Mouse (Mus musculus) hindbrain, embryonic 12.5 days (tissue): ENCODE measurements around the gene Cyp51. TPM values are rescaled to one million over a fixed set of nuclear protein-coding genes. Genes with fewer than 3 reads are reported as not detected.
"Not testable (repeated sequence)": the region's sequence is repeated elsewhere in the genome, so short reads cannot be mapped to it uniquely, and the experiment has no call there.

Experiments
- ATAC-seq: fragments of 200-750 bp; cut with Nextera tagmentation; 2 replicates; pipeline ENCODE4 v1.8.0; 2017; ENCODE audit warnings: moderate TSS enrichment; ENCODE audit not compliant: low FRiP score
- H3K27ac ChIP-seq: fragments of 300-500 bp; sonication (generic); 2 replicates; pipeline ENCODE4 v1.5.1; 2016; ENCODE audit warnings: mild to moderate bottlenecking
- H3K27me3 ChIP-seq: fragments of 300-500 bp; sonication (generic); 2 replicates; pipeline ENCODE4 v1.6.1; 2016; ENCODE audit warnings: mild to moderate bottlenecking
- H3K36me3 ChIP-seq: fragments of 300-500 bp; sonication (generic); 2 replicates; pipeline ENCODE4 v1.6.1; 2016; ENCODE audit warnings: mild to moderate bottlenecking
- H3K4me1 ChIP-seq: fragments of 300-500 bp; sonication (generic); 2 replicates; pipeline ENCODE4 v1.6.1; 2016
- H3K4me2 ChIP-seq: fragments of 300-500 bp; sonication (generic); replicated peaks from 2 replicates; pipeline ENCODE4 v1.6.1; 2016; ENCODE audit warnings: mild to moderate bottlenecking
- H3K4me3 ChIP-seq: fragments of 300-500 bp; sonication (generic); 2 replicates; pipeline ENCODE4 v1.5.1; 2016; ENCODE audit warnings: mild to moderate bottlenecking
- H3K9ac ChIP-seq: fragments of 300-500 bp; sonication (generic); 2 replicates; pipeline ENCODE4 v1.6.1; 2016; ENCODE audit warnings: mild to moderate bottlenecking, moderate library complexity
- H3K9me3 ChIP-seq: fragments of 300-500 bp; sonication (generic); replicated peaks from 2 replicates; pipeline ENCODE4 v1.6.1; 2016; ENCODE audit warnings: mild to moderate bottlenecking
- WGBS: fragments of 180-500 bp; shearing (Covaris S2); methylation state at CpG from one replicate; pipeline ENCODE4 v1.1.7; 2016; 5-methylcytosine and 5-hydroxymethylcytosine counted together
- polyA plus RNA-seq: library from polyadenylated mRNA; unstranded; fragments of >200 nt; fragmentation: Nextera tagmentation; extraction: Ambion mirVana; gene quantifications from 2 replicates; pipeline ENCODE4 v1.2.1, GENCODE M21; 2016

Cyp51 gene
- polyA plus RNA-seq: 137 and 149 TPM in 2 replicates

DNA sequence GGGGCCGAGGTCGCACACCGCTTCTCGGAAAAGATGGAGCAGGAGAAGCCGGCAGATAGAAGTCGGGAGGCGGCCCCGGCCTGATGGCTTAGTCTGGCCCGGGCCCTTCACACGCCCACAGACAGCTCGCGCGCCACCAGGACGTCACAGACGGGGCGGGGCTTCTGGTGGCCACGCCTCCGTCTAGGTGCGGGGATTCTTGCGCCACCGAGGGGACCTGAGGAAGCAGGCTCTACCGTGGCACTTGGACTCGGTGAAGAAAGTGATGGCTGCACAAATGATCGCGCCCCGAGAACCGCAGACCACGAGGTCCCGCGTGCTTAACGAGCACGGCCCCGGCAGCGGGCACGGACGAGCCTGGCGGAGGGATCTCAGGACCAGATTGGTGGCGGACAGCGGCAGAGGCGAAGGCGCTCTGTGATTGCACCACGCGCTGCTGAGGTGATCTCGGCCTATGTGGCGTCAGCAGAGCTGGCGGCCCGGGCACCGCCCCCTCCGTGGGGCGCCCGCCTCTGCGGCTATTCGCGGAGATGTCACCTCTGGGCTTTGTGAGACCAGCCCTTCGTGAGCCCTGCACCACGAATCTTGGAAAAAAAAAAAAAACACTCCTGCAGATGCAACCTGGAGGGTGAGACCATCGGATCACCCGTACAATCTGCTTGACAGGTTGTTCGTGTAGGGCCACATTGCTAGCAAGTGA, at the start of gene Cyp51:
Gene Cyp51 (minus strand): TSS at position 406 of the 700 bp plus-strand sequence.
- WGBS: under 1% methylated on average over 59 of the region's 59 CpGs
- Histone ChIP-seq H3K9ac (peak within 1 kb of the TSS; percentile 92), H3K4me1 (peaks cover 15% of the 10 kb centered on the region), H3K4me3 (peak within 1 kb of the TSS; percentile 93), H3K36me3 (peaks cover 28% of the 10 kb centered on the region), H3K9me3 (no peaks in the 10 kb centered on the region; the same call in 1 of the 2 replicates), H3K4me2 (peak within 1 kb of the TSS; percentile 58), H3K27ac (peak within 1 kb of the TSS; percentile 99), H3K27me3 (no peaks in the 10 kb centered on the region)
- peak; percentile 98 for ATAC-seq

DNA sequence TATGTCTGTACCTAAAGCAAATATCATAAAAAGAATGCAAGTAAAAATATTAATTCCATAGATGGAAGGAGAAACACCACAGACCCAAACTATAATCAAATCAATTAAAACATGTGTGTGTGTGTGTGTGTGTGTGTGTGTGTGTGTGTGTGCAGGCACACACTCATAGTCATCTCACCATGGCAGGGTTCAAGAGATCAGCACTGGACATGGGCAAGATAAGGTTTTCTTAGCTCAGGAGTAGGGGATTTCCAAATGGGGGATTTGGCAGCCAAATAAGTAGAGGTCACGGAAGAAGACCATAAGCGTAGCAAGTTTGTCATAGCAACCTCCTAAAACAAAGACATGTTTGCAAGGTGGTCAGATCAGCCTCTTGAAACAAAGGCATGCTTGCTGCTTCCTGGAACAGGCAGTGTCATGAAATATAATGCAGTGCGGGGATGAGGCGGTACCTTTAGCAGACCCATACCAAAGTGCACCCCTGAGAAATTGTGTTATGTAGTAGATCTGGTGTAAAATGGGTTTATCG, 8.1 kb upstream of the Cyp51 start:
- Histone ChIP-seq H3K9ac (no peak overlapping the region), H3K4me3 (no peak overlapping the region), H3K27ac (no peak overlapping the region), H3K4me1 (no peaks in the 10 kb centered on the region), H3K9me3 (no peaks in the 10 kb centered on the region), H3K36me3 (no peaks in the 10 kb centered on the region), H3K27me3 (no peaks in the 10 kb centered on the region), H3K4me2 (no peak overlapping the region)
- no peak for ATAC-seq
- WGBS: 90% methylated on average over 5 of the region's 5 CpGs

DNA sequence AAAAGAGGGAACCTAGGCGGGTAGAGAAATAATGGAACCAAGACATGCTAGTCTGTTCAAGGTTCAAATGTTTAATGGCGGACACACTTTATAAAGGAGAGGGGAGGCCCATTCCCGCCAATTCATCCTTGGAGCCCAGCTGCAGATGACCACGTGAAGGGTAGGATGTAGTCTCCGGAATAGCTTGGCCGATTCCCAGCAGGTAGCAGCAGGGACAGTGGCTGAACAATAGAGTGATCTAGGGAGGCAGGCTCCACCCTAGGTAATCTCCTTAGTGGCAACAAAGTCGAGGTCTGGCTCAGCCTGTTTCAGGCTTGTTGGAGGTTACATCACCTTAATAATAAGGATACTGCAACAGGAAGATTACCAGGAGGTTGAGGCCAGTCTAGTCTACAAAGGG, 2.5 kb upstream of the Cyp51 start:
- WGBS: 55% methylated on average over 7 of the region's 7 CpGs

DNA sequence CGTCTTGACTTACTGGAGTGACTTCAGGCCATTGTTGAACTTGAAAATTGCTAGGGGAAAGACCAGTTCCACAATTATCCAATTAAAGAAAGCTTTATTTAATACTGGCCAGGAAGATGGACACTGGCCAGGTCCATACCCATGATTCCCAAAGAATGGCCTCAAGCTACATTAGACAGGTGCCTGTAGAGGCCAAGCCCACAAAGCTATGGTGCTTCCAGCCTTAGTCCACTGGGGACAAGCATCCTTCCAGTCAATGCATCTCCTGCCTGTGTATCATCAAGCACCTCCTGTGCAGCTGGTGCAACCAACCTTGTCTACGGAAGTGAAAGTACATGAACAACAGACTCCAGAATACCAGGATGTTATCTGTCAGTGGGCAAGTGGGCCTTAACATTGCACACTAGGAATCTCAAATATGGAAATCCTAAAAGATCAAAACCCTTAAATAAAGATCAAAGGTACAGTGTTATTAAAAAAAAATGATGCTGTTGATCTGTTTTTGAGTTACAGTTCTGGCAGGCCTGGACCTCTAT, 1.2 kb upstream of the Cyp51 start:
- 91% methylated on average over 2 of the region's 2 CpGs for WGBS
- no peaks in the 10 kb centered on the region; the same call in 1 of the 2 replicates for H3K9me3 ChIP-seq
- no peak for ATAC-seq
- H3K4me3 ChIP-seq: no peak overlapping the region
- H3K4me1 ChIP-seq: peaks cover 11% of the 10 kb centered on the region
- no peaks in the 10 kb centered on the region for H3K27me3 ChIP-seq
- H3K9ac ChIP-seq: no peak overlapping the region
- H3K4me2 ChIP-seq: no peak overlapping the region
- peak overlapping the region; percentile 99 for H3K27ac ChIP-seq
- H3K36me3 ChIP-seq: peaks cover 18% of the 10 kb centered on the region

More for the DNA sequence above, 2.5 kb upstream of the Cyp51 start:
- not testable (repeated sequence) for H3K4me3 ChIP-seq, H3K36me3 ChIP-seq, H3K9me3 ChIP-seq, ATAC-seq, H3K9ac ChIP-seq, H3K4me2 ChIP-seq, H3K27me3 ChIP-seq, H3K27ac ChIP-seq
- peaks cover 10% of the 10 kb centered on the region for H3K4me1 ChIP-seq

DNA sequence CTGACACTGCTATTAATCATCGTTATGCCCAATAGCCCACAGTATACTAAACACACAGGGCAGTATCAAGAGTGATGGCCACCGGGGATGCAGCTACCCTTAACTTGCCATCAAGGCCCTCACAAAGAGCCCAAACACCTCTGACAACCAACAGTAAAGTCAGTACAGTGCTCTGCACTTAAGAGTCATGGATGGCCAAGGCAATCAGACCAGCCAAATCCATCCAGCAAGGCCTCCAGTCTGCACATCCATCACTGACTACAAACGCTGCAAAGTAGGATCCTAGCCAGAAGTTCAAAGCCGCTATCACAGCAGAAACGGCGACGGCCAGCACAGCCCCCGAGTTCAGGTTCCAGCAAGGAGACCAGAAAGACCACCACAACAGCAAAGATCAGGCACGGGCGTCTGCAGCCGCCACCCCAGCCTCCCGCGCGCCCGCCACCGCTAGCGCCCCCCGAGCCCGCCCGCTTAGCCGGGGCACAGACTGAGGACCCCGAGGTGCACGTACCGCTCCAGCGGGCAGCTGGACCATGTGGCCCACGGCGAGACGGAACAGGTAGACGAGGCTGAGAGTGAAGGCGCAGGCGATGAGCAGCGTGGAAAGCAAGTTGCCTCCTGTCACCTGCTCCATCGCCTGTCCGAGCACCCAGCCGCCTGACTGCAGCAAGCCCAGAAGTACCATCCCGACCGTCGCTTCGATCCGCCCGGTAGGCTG, 763 bp downstream of the Cyp51 start:
- 1% methylated on average over 41 of the region's 41 CpGs for WGBS
- Histone ChIP-seq H3K27me3 (no peaks in the 10 kb centered on the region), H3K27ac (peak overlapping the region; percentile 99), H3K4me3 (peak overlapping the region; percentile 93), H3K9ac (peak overlapping the region; percentile 92), H3K9me3 (no peaks in the 10 kb centered on the region; the same call in 1 of the 2 replicates), H3K36me3 (peaks cover 35% of the 10 kb centered on the region), H3K4me2 (peak overlapping the region; percentile 58), H3K4me1 (peaks cover 15% of the 10 kb centered on the region)
- peak; percentile 70 for ATAC-seq

DNA sequence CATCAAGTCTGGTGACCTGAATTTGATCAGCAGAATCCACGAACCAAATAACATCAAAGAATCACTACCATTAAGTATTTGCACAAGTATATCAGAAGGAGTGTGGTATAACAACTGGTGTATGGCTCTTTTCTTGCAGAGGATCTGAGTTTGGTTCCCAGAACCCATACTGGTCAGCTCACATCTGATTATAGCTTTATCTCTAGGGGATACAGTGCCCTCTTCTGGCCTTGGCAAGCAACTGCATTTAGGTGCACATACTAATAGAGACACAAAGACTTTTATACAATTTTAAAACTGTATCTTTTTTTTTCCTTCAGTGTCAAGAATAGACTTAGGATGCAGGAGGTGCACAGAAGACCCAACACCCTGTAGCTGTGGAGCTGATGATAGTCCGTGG, 2.8 kb downstream of the Cyp51 start:
- no peaks in the 10 kb centered on the region for H3K27me3 ChIP-seq
- no peak overlapping the region for H3K4me2 ChIP-seq
- no peaks in the 10 kb centered on the region; the same call in 1 of the 2 replicates for H3K9me3 ChIP-seq
- no peak overlapping the region; the same call in 1 of the 2 replicates for H3K4me3 ChIP-seq
- no peak overlapping the region for H3K9ac ChIP-seq
- peaks cover 42% of the 10 kb centered on the region for H3K36me3 ChIP-seq
- no peak for ATAC-seq
- H3K4me1 ChIP-seq: peaks cover 15% of the 10 kb centered on the region
- H3K27ac ChIP-seq: no peak overlapping the region
- 90% methylated on average over 2 of the region's 2 CpGs for WGBS

DNA sequence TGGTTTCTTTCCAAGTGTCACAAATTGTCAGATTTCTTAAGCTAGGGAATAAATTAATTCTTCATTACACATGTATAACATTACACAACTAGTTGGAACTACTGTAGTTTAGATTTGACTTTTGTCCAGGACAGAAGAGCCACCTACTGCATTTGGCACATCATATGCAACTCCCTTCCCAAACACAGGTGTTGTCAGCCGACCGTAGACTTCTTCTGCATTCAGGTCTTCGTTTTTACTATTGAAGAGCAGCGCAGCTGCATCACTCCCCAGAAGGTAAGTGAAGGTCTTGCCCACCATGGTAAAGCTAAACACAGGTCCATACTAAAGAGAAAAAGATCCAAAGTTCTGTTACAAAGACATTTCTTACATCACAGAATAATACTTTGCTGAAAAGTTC, 3.5 kb downstream of the Cyp51 start:
- no peaks in the 10 kb centered on the region; the same call in 1 of the 2 replicates for H3K9me3 ChIP-seq
- WGBS: 94% methylated on average over 4 of the region's 4 CpGs
- no peak overlapping the region for H3K4me2 ChIP-seq
- H3K27me3 ChIP-seq: no peaks in the 10 kb centered on the region
- H3K9ac ChIP-seq: no peak overlapping the region
- H3K4me3 ChIP-seq: no peak overlapping the region
- H3K4me1 ChIP-seq: peaks cover 15% of the 10 kb centered on the region
- no peak for ATAC-seq
- peaks cover 42% of the 10 kb centered on the region for H3K36me3 ChIP-seq
- no peak overlapping the region for H3K27ac ChIP-seq

DNA sequence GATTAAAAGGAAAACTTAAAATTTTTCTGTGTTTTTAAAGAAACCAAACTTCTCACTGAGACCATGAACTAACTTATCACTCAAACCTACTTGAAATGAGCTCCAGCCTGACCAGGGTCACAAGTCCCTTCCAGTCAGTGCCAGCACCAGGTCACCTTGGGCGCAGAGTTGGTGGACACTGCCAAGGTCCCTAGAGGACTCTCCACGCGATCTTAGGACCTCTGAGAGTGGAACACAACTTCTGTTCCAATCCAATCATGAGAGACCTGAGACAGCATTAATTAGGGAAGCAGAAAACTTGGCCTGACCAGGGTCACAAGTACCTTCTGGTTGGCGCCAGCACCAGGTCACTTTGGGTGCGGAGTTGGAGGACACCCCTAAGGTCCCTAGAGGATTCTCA, 10.1 kb downstream of the Cyp51 start:
- Histone ChIP-seq H3K4me2 (no peak overlapping the region), H3K9me3 (no peaks in the 10 kb centered on the region), H3K9ac (no peak overlapping the region), H3K4me3 (no peak overlapping the region), H3K36me3 (peaks cover 58% of the 10 kb centered on the region), H3K27ac (no peak overlapping the region), H3K27me3 (no peaks in the 10 kb centered on the region), H3K4me1 (no peaks in the 10 kb centered on the region)
- no peak for ATAC-seq
- WGBS: 97% methylated on average over 5 of the region's 5 CpGs

DNA sequence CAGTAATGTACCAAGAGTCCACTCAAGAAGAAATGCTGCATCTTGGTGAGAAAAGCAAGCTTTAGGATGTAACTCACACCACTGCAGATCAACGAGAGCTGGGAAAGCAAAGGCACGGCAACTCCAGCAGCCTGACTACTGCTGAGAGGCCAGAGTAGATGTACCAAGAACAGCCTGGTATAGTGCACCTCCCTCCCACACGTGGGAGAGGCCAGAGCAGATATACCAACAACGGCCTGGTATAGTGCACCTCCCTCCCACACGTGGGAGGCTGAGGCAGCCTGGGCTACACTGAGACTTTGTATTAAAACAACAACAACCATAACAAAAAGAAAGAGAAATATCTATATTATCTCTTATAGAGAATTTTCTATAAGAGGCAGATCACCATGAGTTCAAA, 16.4 kb downstream of the Cyp51 start:
- Histone ChIP-seq H3K9me3 (no peaks in the 10 kb centered on the region), H3K36me3 (peaks cover 69% of the 10 kb centered on the region), H3K4me3 (no peak overlapping the region), H3K4me2 (no peak overlapping the region), H3K27ac (no peak overlapping the region), H3K9ac (no peak overlapping the region), H3K27me3 (no peaks in the 10 kb centered on the region), H3K4me1 (no peaks in the 10 kb centered on the region)
- no peak for ATAC-seq
- WGBS: 88% methylated on average over 5 of the region's 5 CpGs

DNA sequence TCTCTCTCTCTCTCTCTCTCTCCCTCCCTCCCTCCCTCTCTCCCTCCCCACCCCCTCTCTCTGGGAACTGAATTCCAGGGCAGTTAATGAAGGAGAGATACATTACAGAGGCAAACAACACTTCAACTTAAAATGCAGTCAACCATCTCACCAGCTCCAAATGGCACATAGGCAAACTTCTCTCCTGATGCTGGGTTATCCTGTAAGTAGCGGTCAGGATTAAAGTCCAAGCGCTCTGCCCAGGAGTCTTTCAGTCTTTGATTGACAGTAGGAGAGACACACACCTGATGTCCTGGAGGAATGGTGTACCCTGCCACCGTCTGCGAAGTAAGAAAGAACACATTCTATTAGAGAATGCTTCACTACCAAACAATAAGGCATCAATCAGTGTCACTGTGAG, 18.2 kb downstream of the Cyp51 start:
- Histone ChIP-seq H3K4me1 (no peaks in the 10 kb centered on the region), H3K36me3 (peaks cover 72% of the 10 kb centered on the region), H3K27ac (no peak overlapping the region), H3K4me3 (no peak overlapping the region), H3K9me3 (no peaks in the 10 kb centered on the region), H3K4me2 (no peak overlapping the region), H3K9ac (no peak overlapping the region), H3K27me3 (no peaks in the 10 kb centered on the region)
- WGBS: 76% methylated on average over 4 of the region's 4 CpGs
- no peak for ATAC-seq

DNA sequence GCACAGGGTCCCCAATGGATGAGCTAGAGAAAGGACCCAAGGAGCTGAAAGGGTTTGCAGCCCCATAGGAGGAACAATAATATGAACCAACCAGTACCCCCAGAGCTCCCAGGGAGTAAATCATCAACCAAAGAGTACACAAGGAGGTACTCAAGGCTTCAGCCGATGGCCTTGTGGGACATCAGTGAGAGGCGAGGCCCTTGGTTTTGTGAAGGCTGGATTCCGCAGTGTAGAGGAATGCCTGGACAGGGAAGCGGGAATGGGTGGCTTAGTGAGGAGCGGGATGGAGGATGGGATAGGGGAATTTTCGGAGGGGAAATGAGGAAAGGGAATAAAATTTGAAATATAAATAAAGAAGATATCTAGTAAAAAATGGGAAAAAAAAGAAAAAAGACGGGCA, 19.6 kb downstream of the Cyp51 start:
- Histone ChIP-seq H3K27ac (no peak overlapping the region), H3K9ac (no peak overlapping the region), H3K36me3 (peaks cover 76% of the 10 kb centered on the region), H3K4me2 (no peak overlapping the region), H3K4me3 (no peak overlapping the region), H3K4me1 (no peaks in the 10 kb centered on the region), H3K9me3 (no peaks in the 10 kb centered on the region), H3K27me3 (no peaks in the 10 kb centered on the region)
- no peak for ATAC-seq
- WGBS: 93% methylated on average over 7 of the region's 7 CpGs

DNA sequence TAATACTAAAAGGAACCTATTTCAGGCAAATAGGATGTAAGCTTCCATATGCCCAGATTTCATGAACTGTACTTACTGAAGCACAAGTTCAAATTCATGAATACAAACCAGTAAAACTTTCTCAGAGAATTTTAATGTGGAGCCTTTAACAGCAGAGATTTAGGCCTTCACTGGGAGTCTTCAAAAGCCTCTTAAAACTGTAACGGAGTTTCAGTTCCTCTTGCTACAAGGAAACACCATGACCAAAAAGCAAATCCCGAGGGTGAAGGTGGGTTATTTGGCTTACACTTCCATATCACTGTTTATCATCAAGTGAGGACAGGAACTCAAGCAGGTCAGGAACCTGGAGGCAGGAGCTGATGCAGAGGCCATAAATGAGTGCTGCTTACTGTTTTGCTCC, 23.0 kb downstream of the Cyp51 start:
- Histone ChIP-seq H3K4me2 (no peak overlapping the region), H3K27me3 (no peaks in the 10 kb centered on the region), H3K4me3 (no peak overlapping the region), H3K4me1 (no peaks in the 10 kb centered on the region), H3K36me3 (peaks cover 81% of the 10 kb centered on the region), H3K9me3 (no peaks in the 10 kb centered on the region), H3K9ac (no peak overlapping the region), H3K27ac (no peak overlapping the region)
- ATAC-seq: no peak
- WGBS: 96% methylated on average over 2 of the region's 2 CpGs
